Mouse (Mus musculus): ENCODE data around the gene Myl3. TPM values are rescaled to one million over a fixed set of nuclear protein-coding genes. Genes with fewer than 3 reads are reported as not detected.

Myl3 gene
- total and polyA plus RNA-seq, 3 experiments = not detected

DNA sequence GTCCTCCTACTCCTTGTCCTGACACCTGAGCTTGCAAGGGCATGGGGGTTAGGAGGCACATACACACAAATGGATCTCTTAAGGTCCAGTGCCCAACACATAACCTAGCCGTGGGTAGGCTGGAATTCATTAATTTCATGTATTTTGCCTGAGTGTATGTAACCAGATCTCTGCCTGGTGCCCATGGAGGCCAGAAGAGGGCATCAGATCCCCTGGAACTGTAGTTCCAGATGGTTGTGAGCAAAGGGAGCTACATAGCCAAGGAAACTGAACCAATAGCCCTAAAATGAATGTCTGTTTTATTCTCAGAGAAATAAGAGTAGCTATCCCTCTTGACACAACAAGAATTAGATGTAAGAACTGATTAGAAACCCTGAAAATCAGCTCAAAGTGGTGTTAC is 26.2 kb upstream of the Myl3 start:
- Histone ChIP-seq H3K36me3 (replicated peaks in 1 of 2; ENCODE audit: control insufficient read depth in 1 of 2, insufficient read depth in 1 of 2, low read length in 1 of 2) (peaks cover 30 to 73% of the 10 kb centered on the region in 2 experiments), H3K4me3 (replicated peaks in 1 of 3; ENCODE audit: low read depth in 2 of 3, low read length in 2 of 3, poor library complexity in 1 of 3) (no peak overlapping the region), H3K9me3 (replicated peaks; ENCODE audit: low read length) (no peaks in the 10 kb centered on the region), H3K27me3 (replicated peaks) (no peaks in the 10 kb centered on the region), H3K4me1 (ENCODE audit: control insufficient read depth in 1 of 2, insufficient read depth in 2 of 2) (peaks cover 0 to 12% of the 10 kb centered on the region in 2 experiments; a peak in 2 of 4 replicates), H3K9ac (ENCODE audit: insufficient read depth, low read depth) (no peak overlapping the region), H3K4me2 (ENCODE audit: insufficient read depth, low read depth, poor library complexity, severe bottlenecking) (no peak overlapping the region), H3K79me2 (replicated peaks; ENCODE audit: control insufficient read depth, extremely low read depth, insufficient read depth, poor library complexity, severe bottlenecking) (no peaks in the 10 kb centered on the region; the same call in 1 of the 2 replicates), H3K27ac (ENCODE audit: insufficient read depth, low read depth) (no peak overlapping the region)
- peak in 1 of 2 experiments; percentile 34; a peak in 1 of 4 replicates for TF ChIP-seq CTCF (conservative IDR thresholded peaks at IDR 0.05 in 1 of 2, IDR thresholded peaks at IDR 0.05 in 1 of 2; ENCODE audit: low read depth in 2 of 2, low read length in 2 of 2)
- no peak for TF ChIP-seq MXI1 (IDR thresholded peaks at IDR 0.05; ENCODE audit: low read depth, low read length)
- TF ChIP-seq SMC3 (IDR thresholded peaks at IDR 0.05; ENCODE audit: low read depth, low read length) = peak; percentile 9; the same call in 1 of the 2 replicates
- TF ChIP-seq GABPA (IDR thresholded peaks at IDR 0.05; ENCODE audit: insufficient replicate concordance, low read depth, low read length) = no peak
- no peak for TF ChIP-seq ZKSCAN1 (IDR thresholded peaks at IDR 0.05; ENCODE audit: borderline replicate concordance, low read depth, low read length)
- no peak for TF ChIP-seq POLR2AphosphoS2 (IDR thresholded peaks at IDR 0.05; ENCODE audit: low read depth, low read length)
- dilution Hi-C loops (cut with MboI; ENCODE audit: extremely low pct_ligation_motif_present, extremely low pct_unique_long_range_greater_than_20kb, low sequenced_read_pairs) (no loop called here), in situ Hi-C loops (cut with MboI; ENCODE audit: low pct_ligation_motif_present, low pct_unique_long_range_greater_than_20kb, low sequenced_read_pairs) (no loop called here)
- DNase-seq (ENCODE audit: extremely low read depth) = no peak

DNA sequence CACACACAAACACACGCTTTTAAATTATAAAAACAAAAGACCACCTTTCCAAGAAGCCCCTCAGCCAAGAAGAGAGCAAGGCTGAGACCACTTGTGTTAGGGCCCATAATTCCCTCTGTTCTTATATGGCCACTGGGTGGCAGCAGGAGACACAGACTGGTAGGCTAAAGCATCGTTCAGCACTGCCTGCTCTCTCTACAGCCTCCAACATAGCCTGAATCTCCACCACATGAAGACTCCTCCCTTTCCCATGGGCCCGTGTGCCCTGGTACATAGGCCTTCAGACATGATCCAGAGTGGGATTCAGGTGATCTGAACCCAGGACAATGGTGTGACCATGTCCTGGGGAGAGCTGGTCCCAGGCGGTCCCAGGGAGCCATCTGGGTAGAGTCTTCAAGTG is 24.9 kb upstream of the Myl3 start:
- DNase-seq (ENCODE audit: extremely low read depth) = peak; percentile 55

DNA sequence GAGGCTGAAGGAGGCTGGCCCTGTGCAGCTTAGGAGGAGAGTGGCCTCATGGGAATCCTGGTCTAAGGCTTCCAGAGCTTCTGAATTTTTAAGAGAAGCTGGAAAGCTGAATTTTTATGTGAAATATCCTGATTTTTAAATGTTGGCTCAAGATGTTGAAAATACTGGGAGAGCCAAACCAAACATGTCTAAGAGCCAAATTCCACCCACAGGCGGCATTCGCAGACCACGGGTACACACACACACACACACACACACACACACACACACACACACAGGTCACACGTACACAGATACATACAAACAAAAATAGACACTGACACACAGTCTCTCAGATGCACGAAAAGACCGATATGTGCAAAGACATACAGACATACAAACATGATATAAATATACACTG is 23.6 kb upstream of the Myl3 start:
- Histone ChIP-seq H3K27ac (ENCODE audit: insufficient read depth, low read depth) (no peak overlapping the region), H3K4me3 (replicated peaks in 1 of 3; ENCODE audit: low read depth in 2 of 3, low read length in 2 of 3, poor library complexity in 1 of 3) (no peak overlapping the region), H3K4me1 (ENCODE audit: control insufficient read depth in 1 of 2, insufficient read depth in 2 of 2) (0 out of 4 replicates have a peak, but pooled peaks cover 0 to 2% of the 10 kb centered on the region in 2 experiments), H3K27me3 (replicated peaks) (no peaks in the 10 kb centered on the region), H3K79me2 (replicated peaks; ENCODE audit: control insufficient read depth, extremely low read depth, insufficient read depth, poor library complexity, severe bottlenecking) (no peaks in the 10 kb centered on the region), H3K36me3 (replicated peaks in 1 of 2; ENCODE audit: control insufficient read depth in 1 of 2, insufficient read depth in 1 of 2, low read length in 1 of 2) (peaks cover 14 to 50% of the 10 kb centered on the region in 2 experiments), H3K9ac (ENCODE audit: insufficient read depth, low read depth) (no peak overlapping the region), H3K4me2 (ENCODE audit: insufficient read depth, low read depth, poor library complexity, severe bottlenecking) (no peak overlapping the region), H3K9me3 (replicated peaks; ENCODE audit: low read length) (no peaks in the 10 kb centered on the region)
- DNase-seq (ENCODE audit: extremely low read depth) = no peak
- in situ Hi-C loops (cut with MboI; ENCODE audit: low pct_ligation_motif_present, low pct_unique_long_range_greater_than_20kb, low sequenced_read_pairs) (no loop called here), dilution Hi-C loops (cut with MboI; ENCODE audit: extremely low pct_ligation_motif_present, extremely low pct_unique_long_range_greater_than_20kb, low sequenced_read_pairs) (no loop called here)
- TF ChIP-seq USF2 (conservative IDR thresholded peaks at IDR 0.05; ENCODE audit: low read depth, low read length) (no peak), TBP (conservative IDR thresholded peaks at IDR 0.05; ENCODE audit: low read depth, low read length) (no peak), ZC3H11A (IDR thresholded peaks at IDR 0.05; ENCODE audit: low read depth, low read length) (no peak), MYC (IDR thresholded peaks at IDR 0.05; ENCODE audit: low read depth, low read length) (no peak), GABPA (IDR thresholded peaks at IDR 0.05; ENCODE audit: insufficient replicate concordance, low read depth, low read length) (no peak), MAFK (IDR thresholded peaks at IDR 0.05; ENCODE audit: insufficient replicate concordance, low read length) (no peak), EP300 (IDR thresholded peaks at IDR 0.05; ENCODE audit: low read length) (no peak), ZKSCAN1 (IDR thresholded peaks at IDR 0.05; ENCODE audit: borderline replicate concordance, low read depth, low read length) (no peak), MEF2A (IDR thresholded peaks at IDR 0.05; ENCODE audit: borderline replicate concordance, low read depth, low read length) (no peak), NELFE (IDR thresholded peaks at IDR 0.05; ENCODE audit: low read depth, low read length) (no peak), CHD2 (IDR thresholded peaks at IDR 0.05; ENCODE audit: low read length) (no peak), SIN3A (IDR thresholded peaks at IDR 0.05; ENCODE audit: low read length) (no peak), IRF4 (IDR thresholded peaks at IDR 0.05; ENCODE audit: low read depth, low read length) (no peak), RAD21 (IDR thresholded peaks at IDR 0.05; ENCODE audit: low read depth, low read length) (no peak), CHD1 (IDR thresholded peaks at IDR 0.05; ENCODE audit: low read depth, low read length) (no peak)

More for the DNA sequence above, 24.9 kb upstream of the Myl3 start:
- dilution Hi-C loops (cut with MboI; ENCODE audit: extremely low pct_ligation_motif_present, extremely low pct_unique_long_range_greater_than_20kb, low sequenced_read_pairs) = no loop called here
- H3K27ac ChIP-seq (ENCODE audit: insufficient read depth, low read depth) = no peak overlapping the region
- H3K79me2 ChIP-seq (replicated peaks; ENCODE audit: control insufficient read depth, extremely low read depth, insufficient read depth, poor library complexity, severe bottlenecking) = no peaks in the 10 kb centered on the region
- H3K9me3 ChIP-seq (replicated peaks; ENCODE audit: low read length) = no peaks in the 10 kb centered on the region
- TF ChIP-seq BHLHE40 (IDR thresholded peaks at IDR 0.05; ENCODE audit: low read depth, low read length) (no peak), RAD21 (IDR thresholded peaks at IDR 0.05; ENCODE audit: low read depth, low read length) (peak; percentile 74), CTCF (conservative IDR thresholded peaks at IDR 0.05 in 1 of 2, IDR thresholded peaks at IDR 0.05 in 1 of 2; ENCODE audit: low read depth in 2 of 2, low read length in 2 of 2) (peak; percentile 40 to 81), SMC3 (IDR thresholded peaks at IDR 0.05; ENCODE audit: low read depth, low read length) (peak; percentile 89), IRF4 (IDR thresholded peaks at IDR 0.05; ENCODE audit: low read depth, low read length) (no peak), ZC3H11A (IDR thresholded peaks at IDR 0.05; ENCODE audit: low read depth, low read length) (peak; percentile 17; the same call in 1 of the 2 replicates), MYC (IDR thresholded peaks at IDR 0.05; ENCODE audit: low read depth, low read length) (no peak)
- in situ Hi-C loops (cut with MboI; ENCODE audit: low pct_ligation_motif_present, low pct_unique_long_range_greater_than_20kb, low sequenced_read_pairs) = no loop called here
- no peak overlapping the region for H3K4me3 ChIP-seq (replicated peaks in 1 of 3; ENCODE audit: low read depth in 2 of 3, low read length in 2 of 3, poor library complexity in 1 of 3)
- no peak overlapping the region for H3K4me2 ChIP-seq (ENCODE audit: insufficient read depth, low read depth, poor library complexity, severe bottlenecking)
- H3K4me1 ChIP-seq (ENCODE audit: control insufficient read depth in 1 of 2, insufficient read depth in 2 of 2) = no peaks in the 10 kb centered on the region
- no peak overlapping the region for H3K9ac ChIP-seq (ENCODE audit: insufficient read depth, low read depth)
- peaks cover 20 to 62% of the 10 kb centered on the region in 2 experiments for H3K36me3 ChIP-seq (replicated peaks in 1 of 2; ENCODE audit: control insufficient read depth in 1 of 2, insufficient read depth in 1 of 2, low read length in 1 of 2)
- no peaks in the 10 kb centered on the region for H3K27me3 ChIP-seq (replicated peaks)
